Mouse (Mus musculus) heart, adult 2 months (tissue): Measurements from ENCODE around the gene Nt5c1a.

ENCODE experiments used
- CTCF ChIP-seq: fragments of 200-600 bp; IDR thresholded peaks from 2 replicates; pipeline ENCODE4 v1.8.1; 2022; ENCODE audit warnings: antibody characterized with exemption, mild to moderate bottlenecking, moderate library complexity
- EP300 ChIP-seq: fragments of 200-500 bp; IDR thresholded peaks from 2 replicates; pipeline ENCODE4 v1.6.1; 2011; ENCODE audit warnings: low read depth, low read length, control low read depth; ENCODE audit not compliant: insufficient read depth
- POLR2A ChIP-seq: fragments of 200-500 bp; IDR thresholded peaks from 2 replicates; pipeline ENCODE4 v1.6.1; 2011; ENCODE audit warnings: mild to moderate bottlenecking, low read depth, low read length, control low read depth; ENCODE audit not compliant: insufficient read depth

DNA sequence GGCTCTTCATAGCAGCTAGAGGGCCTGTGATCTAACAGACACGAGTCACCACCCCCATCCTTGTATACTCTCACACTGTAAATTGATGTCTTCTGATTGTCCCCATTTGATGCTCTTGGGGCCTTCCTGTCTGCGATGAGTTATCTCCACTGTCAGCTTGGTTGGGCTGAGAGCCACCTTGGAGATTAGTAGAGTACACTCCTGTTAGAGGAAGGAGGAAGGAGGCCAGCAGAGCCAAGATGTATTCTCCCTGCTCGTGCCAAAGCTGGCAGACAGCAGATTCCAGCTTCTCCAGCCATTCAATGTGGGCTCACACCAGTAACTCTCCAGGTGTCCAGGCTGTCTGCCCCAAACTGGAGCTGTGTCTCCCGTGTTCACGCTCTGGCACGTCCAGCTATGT is 40.7 kb upstream of the Nt5c1a start:
- no peak for TF ChIP-seq CTCF
- TF ChIP-seq POLR2A, result no peak
- TF ChIP-seq EP300, result no peak
